Mouse (Mus musculus) layer of hippocampus, postnatal 14 days (tissue): ENCODE measurements around the gene Bsx. TPM values are rescaled to one million over a fixed set of nuclear protein-coding genes. Genes with fewer than 3 reads are reported as not detected.

Source experiments
- DNase-seq, 2 experiments: peaks; one replicate each; pipeline ENCODE4 v3.0.0; 2021 to 2022; ENCODE audit warnings: low spot score in 2 of 2, mixed read lengths in 1 of 2
- total RNA-seq, 2 experiments: library from RNA; stranded (reverse); gene quantifications; 2 replicates each; pipeline ENCODE4 v1.2.3; 2021

Gene Bsx
- total RNA-seq, 2 experiments from 2014 or later = not detected

DNA sequence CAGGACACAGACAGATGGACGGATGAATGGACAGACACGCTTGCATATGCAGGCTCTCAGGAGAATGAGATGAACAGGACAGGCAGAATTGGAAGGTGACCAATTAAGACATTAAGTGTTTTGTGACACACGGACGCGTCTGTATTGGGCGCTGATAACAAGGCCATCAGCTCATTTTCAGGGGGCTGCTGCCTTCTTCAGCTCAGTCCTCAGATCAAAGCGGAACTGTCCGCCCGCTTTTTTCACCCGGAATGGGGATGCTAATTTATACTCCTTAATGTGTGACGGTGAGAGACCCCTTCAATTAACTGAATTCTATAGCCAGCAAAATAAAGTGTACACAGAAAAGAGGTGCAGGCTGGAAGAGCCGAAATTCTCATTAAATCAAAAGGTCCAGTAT, 15.5 kb downstream of the Bsx start:
- DNase-seq = no peak

DNA sequence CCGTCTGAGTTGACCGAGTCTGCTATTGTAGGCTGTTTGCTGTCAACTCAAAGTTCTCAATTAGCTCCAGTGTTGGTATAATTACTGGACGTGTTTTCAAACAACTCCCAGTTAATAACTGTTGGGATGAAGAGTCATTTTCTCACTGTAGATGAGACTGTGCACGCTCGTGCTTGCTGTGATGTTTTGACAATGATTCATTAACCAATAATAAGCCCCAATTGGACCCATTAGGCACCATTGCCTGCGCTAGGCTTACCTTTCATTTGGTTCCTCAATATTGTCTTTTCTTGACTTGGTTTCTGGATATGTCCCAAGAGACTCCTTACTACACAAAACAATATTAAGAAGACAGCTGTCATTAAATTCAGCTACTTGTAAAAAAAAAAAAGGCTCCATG, 18.5 kb downstream of the Bsx start:
- DNase-seq = no peak

GRCm38 (mm10) chr9:40907413-40907812, 33.5 kb downstream of the Bsx start:
- DNase-seq = no peak

DNA sequence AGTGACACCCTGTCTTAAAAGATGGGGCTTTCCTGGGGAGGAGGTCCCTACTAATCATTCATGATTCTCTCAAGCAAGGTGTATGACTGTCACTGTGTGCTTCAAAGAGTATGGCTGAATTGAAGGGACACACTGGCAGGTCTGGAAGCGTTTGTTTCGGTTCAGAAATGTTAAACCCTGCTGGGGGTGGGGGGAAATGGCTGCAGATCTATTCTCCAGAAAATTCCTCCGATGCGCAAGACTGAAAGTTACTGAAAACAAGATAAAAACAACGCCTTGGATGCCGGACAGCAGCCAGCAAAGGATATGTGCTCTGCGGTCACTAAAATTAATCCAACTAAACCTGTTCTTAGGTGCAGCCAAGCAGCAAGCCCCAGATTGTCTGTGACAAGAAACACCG, 34.5 kb downstream of the Bsx start:
- DNase-seq = no peak

DNA sequence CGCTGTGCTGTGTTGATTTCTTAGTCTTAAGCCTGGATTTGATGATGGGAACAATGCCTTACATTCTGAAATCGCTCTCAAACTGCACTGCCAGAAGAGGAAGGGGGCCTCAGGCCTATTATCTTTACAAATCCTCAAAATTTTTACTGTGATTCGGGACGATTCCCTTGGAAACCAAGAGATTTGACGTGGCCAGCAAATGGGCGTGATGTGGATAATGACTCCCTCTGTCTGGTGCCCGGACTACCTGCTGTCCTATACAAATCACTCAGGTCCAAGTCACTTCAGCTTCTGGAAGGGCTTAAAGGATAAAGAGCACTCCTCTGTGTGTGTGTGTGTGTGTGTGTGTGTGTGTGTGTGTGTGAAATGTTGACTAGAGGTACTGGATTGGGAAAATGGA, 35.0 kb downstream of the Bsx start:
- DNase-seq = no peak

DNA sequence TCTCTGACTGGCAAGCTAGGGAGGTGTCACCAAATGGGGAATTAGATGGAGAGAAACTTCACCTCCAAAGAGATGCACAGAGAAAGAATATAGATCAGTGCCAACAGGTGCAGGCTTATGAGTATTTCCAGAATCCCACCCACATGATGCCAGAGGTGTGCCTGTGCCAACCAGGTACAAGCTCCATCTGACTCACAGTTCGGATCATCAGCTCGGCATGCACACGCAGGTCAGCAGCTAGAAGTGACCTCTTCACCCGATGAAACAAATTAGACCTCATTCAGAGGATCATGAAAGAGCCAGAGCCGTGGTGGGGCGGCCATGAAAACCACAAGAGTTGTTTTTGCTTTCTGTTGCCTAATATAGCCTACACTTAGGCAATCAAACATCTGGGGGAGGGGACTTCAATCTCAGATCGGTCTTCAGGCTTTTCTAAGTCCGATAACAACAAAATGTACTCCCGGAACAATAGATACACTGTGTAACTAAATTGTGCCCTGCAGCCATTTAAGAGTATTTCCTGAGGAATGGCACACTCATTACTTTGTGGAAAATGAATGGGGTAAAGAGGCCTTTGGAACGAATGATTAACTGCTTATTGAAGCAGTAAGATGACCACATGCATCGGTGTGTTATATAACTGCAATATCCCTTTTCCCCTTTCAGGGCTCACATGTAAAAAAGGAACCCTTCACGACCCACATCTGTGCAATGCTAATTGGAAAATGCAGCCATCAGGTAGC, 44.1 kb downstream of the Bsx start:
- no peak for DNase-seq

- DNase-seq = no peak
Measured at GRCm38 (mm10) chr9:40927351-40927980, 53.5 kb downstream of the Bsx start.

Other genes starting within 250 kb of the Bsx start
- gene Gm21915, start 203.5 kb upstream of the Bsx start, total RNA-seq = not detected
- 10 to 100 TPM; 36.1 to 39.2 TPM for gene Clmp, start 188.2 kb upstream of the Bsx start, total RNA-seq
- gene Hspa8, start 73.1 kb upstream of the Bsx start, total RNA-seq = 1,000 to 10,000 TPM; 2,045 to 2,355 TPM
- gene Jhy, start 90.0 kb downstream of the Bsx start, total RNA-seq = under 1 TPM; 0.38 to 0.85 TPM
- not detected for gene Crtam, start 130.5 kb downstream of the Bsx start, total RNA-seq